Mouse (Mus musculus): ENCODE data around the gene Sult1a1.
A peak's percentile ranks its signal among the peaks of the same experiment; 100 is the strongest.
"Not testable (repeated sequence)": the region's sequence is repeated elsewhere in the genome, so short reads cannot be mapped to it uniquely, and the experiment has no call there.

Gene Sult1a1

DNA sequence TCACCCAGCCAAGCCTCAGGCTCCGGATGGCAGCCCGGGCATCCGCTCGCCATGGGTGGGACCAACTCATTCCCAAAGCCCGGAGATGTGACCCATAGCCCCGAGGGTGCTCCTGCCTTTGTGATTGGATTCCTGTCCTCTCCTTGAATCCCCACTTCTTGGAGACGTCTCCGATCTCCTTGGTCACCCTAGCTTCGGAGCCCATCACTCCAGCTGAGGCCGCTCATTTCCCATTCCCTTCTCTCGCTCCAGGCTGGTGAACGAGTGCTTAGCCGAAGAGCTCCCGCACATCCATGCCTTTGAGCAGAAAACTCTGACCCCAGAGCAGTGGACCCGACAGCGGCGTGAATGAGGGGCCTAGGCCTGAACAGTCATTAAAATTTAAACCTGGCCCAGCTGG is 20.1 kb upstream of the Sult1a1 start:
- no peak for DNase-seq

DNA sequence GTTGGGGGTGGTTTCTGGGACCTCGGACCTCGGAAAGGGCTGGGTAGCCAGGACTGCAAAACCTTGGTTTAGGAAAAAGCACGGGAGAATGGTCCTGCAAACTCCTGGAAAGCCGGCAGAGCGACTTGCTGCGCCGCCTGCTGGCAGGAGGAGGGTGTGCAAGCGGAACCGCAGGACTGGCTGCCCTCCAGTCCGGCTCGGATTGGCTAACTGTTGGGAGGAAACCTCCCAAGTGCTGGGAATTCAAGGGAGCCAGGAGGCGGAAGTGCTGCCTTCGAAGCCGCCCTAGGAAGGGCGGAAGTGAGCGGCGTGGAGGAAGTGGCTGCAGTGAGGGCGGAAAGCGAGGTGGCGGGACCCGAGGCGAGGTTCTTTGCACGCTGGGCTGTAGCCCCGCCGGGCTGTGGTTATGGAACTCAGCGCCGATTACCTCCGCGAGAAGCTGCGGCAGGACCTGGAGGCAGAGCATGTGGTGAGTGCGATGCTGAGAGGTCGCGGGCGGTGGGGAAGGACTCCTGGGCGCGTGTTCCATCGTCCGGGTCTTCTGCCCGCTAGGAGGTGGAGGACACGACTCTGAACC is 19.5 kb upstream of the Sult1a1 start, which contains the start of gene Slx1b:
Slx1b (minus strand) TSS at position 154 of the 577 bp plus-strand sequence.
- DNase-seq = peak; percentile 92

DNA sequence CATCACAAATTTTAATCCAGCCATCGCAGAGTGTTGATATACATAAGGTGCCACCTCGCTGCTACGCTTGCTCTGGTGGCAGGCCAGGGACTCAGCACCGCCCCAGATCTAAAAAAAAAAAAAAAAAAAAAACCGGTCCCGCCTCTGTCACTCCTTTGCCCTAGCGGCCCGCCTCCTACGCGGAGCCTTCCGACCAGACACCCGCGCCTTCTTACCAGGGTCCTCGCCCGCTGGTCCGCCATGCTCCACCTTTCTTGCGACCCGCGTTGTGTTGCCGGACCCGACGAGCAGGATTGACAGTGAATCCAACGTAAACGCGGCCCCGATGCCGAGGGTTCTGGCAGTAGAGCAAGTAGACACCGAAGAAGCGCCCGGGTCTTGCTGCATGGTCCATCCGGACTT is 19.0 kb upstream of the Sult1a1 start, which contains the start of gene Bola2:
Bola2 (plus strand) TSS at position 192 of the 402 bp plus-strand sequence.
- peak; percentile 78 for DNase-seq

DNA sequence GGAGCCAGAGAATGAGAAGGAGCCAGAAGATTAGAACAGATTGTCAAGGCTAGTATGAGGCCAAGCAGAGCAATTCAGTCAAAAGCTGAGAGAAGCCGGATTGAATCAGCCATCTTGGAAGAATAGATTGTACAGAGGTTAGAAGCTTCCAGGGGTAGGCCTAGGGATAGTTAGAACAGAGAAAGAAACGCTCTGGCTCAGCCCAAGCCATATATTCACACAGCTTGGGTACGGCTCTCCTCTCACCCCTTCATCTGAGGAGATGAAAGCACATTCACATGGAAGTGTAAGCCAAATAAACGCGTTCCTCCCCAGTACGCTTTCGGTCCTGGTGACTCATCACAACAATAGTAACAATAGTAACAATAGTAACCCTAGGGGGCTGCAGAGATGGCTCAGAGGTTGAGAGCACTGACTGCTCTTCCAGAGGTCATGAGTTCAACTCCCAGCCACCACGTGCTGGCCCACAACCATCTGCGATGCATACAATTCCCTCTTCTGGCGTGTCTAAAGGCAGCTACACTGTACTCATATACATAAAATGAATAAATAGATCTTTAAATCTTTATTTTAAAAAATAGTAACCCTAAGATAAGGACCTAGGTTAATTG is 18.3 kb upstream of the Sult1a1 start:
- DNase-seq = no peak

DNA sequence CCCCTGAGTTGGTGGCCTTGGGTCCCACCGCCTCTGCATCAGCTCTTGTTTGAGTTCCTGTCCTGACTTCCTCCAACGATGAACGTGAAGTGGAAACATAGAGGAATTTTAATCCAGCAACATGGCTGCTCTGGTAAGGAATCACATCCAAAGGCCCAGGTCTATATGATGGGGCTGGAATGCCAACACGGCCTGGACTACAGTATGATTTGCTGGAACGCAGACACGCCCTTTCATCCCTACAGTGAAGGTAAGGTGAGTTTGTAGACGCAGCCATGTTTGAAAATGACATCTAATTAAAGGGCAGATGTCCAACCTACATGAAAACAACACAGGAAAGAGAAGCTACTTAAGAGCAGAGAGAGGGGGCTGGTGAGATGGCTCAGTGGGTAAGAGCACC is 17.5 kb upstream of the Sult1a1 start:
- DNase-seq = no peak

DNA sequence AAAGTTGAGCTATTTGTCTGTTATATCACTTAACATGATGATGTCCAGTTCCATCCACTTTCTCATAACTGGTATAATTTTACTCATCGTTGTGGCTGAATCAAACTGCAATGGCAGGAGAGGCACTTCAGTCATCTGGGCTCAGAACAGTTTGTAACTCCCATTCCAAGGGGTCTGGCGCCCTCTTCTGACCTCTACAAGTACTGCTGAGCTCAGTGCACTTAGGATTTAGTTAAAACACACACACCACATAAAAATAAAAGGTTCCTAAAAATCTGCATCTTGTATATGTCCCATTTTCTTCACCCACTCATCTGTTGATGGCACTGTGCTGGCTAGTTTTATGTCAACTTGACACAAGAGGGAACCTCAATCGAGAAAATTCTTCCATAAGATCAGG is 17.0 kb upstream of the Sult1a1 start:
- DNase-seq = peak; percentile 90

DNA sequence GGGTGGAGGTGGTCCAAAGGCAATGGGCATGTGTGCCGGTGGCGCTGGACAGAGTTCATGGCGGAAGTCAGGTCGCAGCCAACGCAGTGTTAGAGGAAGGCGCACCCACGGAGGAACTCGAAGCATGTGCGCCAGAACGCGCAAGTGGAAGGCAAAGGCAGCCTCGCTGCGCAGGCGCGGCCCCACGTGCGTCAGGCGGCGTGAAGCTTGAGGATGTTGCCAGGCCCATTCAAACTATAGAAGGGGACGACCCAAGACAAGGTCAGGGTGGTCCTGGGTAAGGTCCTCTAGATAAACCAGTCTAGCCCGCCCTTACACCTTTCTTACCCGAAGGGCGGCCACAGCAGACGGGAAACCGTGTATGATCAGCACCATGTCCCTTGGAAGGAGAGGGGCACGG is 16.2 kb upstream of the Sult1a1 start:
- DNase-seq = no peak

DNA sequence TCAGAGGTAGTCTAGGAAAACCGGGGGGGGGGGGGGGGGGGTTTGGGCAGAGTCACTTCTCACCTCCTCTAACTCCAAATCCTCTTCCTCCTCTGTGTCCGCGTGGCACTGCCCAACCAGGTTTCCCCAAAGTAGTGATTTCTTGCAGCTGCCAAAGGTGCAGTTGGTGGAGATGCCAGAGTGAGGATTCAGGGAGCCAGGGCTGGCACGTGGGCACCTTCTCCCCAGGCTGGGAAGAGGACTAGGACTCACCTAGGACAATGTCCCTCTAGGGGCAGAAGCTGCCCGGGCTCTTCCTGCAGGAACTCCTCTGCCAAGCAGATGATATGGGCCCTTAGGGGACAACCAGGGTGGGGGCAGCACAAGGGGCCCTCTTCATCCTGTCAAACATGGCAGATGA is 15.4 kb upstream of the Sult1a1 start:
- no peak for DNase-seq

DNA sequence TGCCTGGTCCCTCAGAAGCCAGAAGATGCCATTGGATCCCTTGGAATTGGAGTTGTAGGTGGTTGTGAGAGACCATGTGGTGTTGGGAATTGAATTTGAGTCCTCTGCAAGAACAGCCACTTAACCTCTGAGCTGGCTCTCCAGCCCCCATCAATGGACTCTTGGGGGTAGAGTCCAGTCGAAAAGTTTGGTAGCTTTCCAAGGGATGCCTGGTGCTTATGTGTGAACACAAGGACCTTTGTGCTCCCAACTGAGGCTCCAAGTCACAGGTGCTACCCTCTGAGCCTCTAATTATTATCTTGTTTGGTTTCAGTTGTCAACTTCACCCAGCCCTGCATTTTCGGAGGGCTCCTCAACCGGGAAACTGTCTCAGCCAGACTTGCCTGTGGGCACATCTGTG is 14.5 kb upstream of the Sult1a1 start:
- DNase-seq = peak; percentile 48

DNA sequence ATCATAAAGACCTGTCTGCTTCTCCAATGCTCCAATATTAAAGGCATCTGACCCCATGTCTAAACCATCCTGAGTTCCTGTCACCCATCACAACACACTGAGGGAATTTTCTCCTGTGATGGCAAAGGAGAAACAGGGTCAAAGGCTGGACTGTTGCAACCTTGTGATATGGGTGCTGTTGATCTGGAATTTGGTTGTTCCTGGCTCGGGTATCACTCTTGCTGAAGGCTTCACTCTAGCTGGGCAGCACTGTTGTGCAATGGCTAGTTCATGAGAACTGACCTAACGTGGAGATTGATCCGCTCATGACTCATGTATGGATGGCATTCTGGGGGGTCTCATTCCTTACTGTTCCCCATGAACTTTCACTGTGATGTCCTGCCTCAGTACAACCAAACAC is 12.8 kb upstream of the Sult1a1 start:
- no peak for DNase-seq

DNA sequence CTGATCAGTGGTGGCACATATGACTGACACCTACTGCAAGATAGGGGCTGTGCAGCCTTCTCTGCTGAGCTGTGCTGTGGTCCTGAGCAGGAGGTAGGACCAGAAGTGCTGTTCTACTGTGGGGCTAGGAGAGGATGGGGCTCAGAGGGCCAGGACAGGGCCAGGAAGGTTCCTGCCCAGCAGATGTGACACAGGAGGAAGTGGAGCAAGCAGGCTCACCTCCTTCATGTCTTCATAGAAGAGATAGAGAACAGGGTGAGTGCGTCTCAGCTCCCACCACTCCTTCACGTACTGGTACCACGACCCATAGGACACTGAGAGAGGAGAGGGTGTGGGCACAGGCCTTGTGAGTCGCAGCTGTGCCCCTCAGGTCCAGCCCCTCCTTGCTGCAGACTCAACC is 11.9 kb upstream of the Sult1a1 start:
- not testable (repeated sequence) for DNase-seq

DNA sequence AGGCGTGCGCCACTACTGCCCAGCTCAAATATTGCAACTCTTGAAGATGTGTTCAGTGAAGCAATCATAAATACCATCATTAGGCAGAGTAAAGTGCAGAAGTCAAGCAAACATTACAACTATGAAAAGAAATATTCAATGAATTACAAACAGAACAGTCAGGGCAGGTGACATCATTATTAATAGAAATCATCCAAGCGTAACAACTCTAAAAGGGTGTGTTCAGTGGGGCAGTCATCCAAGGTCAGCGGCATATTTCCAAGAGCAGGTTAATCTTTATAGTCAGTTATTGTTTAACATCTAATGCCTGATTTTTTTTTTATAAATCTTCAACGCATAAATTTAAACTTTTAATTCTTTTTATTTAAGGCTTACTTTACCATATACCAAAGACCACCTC is 5.0 kb upstream of the Sult1a1 start:
- peak; percentile 65 for DNase-seq

DNA sequence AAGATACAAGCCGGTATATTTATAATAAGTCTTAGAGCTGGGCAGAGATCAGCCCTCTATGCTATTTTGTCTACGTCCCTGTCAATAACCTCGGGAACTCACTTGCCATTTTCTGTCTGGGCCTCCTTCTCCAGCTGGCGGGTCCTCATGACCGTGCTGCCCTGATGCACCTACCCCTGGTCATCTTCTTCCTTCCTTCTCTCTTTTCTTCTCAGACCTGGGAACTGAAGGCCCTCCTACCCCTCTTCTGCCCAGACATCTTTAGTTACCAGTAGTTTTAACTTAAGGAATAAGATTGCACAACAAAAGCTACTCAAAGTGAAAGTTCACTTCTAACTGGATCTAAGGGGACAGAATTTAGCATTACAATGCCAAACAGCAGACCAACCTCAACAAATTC is 3.5 kb upstream of the Sult1a1 start:
- DNase-seq = no peak

DNA sequence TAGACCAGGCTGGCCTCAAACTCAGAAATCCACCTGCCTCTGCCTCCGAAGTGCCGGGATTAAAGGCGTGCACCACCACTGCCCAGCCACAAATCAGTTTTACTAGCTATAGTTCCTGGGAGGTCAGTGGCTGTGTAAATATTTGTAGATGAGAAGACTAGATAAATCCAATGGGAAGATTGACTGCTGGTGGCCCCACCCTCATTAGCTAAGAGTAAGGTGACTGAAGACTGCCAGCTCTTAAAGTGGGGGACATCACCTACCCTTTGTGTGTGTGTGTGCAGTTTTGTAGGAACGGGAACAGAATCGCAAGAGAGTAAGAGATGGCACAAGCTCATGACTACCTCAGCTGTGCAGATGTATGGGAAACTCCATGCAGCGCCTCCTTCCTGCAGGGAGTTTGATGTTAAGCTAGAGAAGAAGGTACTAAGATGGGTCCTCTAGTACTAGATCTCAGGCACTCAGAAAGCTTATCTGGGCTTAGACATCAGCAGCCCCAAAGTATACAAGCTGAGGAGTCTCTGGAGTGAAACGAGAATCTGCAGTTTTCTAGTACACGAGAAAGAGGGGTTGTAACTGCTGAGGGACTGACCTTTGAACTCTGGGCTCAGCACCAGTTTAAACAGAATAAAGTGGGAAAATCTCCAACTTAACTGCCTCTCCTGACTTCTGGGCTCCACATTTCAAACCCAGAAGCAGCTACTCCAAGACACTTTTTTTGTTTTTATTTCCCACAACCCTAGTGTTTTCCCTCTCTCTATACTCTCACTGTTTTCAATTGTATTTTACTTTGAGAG is 2.5 kb upstream of the Sult1a1 start:
- DNase-seq = peak; percentile 31

DNA sequence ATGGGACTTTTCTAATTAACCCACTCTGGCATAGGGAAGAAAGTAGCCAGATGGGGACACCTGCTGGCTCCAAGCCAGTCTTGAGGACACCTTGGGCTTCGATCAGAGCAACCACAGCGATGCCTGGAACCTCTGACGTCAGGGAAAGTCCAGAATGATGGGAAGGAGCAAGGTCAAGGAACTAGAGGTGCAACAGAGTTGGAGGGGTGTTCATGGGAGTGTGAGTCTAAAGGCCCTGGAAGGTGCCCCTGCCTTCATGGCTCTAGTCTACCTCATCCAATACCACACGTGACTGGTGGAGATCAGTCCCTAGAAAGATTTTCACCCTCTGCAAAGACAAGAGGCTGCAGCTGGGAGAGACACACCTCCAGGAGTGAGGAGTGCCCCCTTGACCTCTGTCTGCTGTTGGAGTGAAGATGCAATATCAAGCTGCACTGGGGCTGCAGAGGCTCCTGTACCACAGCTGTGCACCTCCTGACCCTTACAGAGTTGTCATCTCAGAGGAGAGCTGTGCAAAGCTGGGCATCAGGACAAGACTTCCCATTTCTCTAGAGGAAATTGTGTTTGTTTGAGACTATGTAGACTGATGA is 494 bp upstream of the Sult1a1 start:
- no peak for DNase-seq

DNA sequence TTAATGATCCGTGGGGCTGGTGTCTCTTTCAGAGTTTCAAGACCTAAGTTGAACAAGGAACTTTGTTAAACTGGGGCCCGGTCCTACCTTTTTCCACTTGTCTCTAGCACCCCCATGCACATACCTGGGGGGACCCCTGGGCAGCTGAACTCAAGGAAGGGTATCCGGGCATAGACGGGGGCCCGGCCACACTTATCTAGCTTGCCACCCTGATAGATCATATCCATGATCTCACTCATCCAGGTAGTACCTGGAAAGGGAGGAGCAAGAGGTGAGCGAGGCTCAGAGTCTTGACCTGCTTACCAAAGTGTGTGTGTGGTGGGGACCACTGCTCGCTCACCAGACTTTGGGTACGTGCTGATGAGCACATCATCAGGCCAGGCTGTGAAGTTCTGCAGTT is 1.1 kb downstream of the Sult1a1 start:
- DNase-seq = no peak

DNA sequence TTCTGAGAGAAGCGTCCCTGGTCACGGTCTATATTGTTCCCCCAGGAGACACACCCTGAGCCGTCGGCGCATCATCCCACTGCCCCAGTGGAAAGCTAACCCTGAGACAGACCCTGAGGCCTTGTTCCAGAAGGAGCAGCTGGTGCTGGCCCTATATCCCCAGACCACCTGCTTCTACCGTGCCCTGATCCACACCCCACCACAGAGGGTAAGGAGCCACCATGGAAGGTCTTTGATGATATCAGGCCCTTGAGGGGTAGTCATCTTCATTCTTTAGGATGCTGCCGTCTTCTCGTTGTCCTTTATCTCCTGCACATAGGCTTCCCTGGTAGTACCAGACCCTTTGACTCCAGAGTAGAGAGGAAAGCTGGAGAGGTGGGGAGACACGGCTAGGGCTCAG is 4.1 kb downstream of the Sult1a1 start:
- DNase-seq = no peak

DNA sequence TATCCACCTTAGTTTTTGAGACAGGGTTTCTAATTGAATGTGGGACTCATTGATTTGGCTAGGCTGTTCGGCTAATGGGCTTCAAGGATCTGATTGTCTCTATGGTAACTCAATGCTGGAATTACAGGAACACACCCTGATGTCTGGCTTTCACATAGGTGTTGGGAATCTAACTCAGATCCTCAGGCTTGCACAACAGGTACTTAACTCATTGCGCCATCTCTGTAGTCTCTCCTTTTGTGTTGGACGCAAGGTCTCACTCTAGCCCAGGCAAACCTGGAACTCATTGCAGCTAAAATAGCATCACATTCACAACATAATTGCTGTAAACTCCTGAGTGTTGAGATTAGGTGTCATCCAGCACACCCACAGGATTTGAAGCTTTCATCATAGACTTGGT is 6.1 kb downstream of the Sult1a1 start:
- DNase-seq = no peak

DNA sequence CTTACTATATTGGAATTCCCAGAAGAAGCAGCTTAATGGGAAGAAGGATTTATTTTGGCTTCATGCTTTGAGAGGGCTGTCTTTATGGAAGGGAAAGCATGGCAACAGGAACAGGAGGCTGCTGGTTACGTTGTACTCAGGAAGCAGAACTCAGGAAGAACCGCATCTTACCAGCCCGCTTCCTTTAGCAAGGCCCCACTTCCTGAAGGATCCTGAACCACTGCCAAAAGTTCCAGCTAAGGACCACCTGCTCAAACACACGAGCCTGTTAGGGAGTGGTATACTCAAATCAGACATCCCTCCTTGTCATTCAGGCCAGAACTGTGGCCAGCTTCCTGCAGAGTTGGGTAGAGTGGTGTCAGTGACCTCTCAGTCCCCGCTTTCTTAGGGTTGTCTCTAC is 7.8 kb downstream of the Sult1a1 start:
- no peak for DNase-seq

DNA sequence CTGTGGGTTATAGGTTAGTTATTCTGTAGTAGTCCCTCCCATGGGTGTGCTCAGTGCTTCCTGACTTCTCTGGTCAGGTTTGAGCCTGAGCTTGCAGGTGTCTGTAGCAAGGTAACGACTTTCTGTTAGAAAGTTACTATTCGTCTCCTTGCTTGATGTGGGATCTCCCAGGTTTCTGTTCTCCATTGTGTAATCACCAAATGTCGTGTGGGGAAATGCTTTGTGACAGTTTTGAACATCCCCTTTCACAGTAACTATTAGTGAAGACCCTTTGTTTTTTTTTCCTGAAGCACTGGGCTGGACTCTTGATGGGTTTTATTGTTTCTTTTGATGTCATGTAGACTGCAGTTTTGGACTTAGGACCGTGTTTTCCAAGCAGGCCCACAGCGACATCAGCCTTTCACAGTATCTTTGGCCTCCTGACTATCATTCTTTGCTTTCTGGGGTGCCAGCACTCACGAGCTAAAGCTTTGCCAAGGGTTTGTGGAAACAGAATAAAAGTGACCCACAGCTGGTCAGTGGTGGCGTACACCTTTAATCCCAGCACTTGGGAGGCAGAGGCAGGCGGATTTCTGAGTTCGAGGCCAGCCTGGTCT is 8.6 kb downstream of the Sult1a1 start:
- DNase-seq = no peak

DNA sequence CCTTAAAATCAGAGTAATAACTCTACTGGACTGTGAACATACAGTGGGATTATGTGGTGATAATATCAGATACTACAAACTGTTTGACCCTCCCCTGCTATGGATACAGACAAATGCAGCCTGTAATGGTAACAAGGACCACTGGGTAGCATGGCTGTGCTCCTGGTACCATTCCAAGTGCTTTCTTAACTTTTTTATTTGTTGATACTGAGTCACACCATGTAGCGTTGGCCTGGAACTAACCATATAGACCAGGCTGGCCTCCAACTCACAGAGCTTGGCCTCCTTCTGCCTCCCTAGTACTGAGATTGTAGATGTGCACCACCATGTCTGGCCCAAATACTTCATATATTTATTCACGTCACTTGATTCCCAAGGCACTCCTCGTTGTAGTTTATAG is 11.0 kb downstream of the Sult1a1 start:
- peak; percentile 60 for DNase-seq

DNA sequence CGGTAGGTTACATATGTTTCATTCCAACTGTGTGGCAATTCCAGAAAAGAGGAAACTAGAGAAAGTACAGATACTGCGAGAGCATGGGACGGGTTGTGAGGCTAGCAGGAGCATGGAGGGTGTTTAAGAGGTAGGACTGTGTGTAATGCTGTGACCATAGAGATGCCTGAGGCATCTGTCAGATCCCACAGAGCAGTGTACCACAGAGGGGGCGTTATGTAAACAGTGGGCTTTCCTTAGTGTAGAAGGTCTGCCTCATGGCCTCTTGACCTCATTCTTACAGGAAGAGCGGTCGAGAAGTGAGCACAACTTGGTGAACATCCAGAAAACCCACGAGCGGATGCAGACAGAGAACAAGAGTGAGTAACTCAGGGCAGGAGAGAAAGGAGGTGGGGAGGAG is 12.6 kb downstream of the Sult1a1 start:
- DNase-seq = no peak

DNA sequence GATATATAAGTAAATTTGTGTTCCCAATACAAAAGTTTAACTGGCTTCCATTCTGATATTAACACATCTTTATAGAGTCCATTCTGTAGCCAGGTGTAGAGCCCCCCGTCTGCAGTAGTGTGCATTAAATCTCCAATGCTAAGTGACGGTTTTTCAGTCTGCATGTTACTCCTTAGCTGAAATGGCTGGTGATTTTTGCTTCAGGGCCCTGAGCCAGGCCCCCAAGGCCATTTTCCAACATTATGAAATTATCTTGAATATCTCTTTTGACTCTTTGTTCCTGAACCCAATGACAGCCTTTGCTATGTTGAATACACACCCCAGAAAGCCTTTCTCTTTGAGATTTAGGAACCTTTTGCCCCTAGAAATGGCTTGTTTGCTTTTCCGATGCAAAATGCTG is 16.5 kb downstream of the Sult1a1 start:
- DNase-seq = no peak

DNA sequence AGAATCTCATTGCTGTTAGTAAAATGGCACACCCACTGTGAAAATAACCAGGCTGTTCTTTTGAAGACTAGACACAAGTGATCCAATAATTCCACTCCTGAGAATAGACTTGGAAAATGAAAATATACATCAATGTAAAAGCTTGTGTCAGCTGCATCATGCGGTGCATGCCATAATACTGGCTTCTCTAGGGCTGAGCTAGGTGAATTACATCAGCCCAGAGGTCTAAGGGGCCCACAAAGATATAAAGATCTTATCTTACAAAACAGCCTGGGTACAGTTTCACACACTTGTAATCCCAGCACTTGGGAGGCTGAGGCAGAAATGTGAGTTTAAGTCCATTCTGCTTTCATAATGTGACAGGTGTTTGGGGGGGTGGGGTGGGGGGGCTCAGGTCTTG is 18.7 kb downstream of the Sult1a1 start:
- no peak for DNase-seq

Measured in kidney, adult 18-20 months (tissue).